Mouse (Mus musculus): ENCODE data around the gene Pdlim1. TPM values are rescaled to one million over a fixed set of nuclear protein-coding genes. Genes with fewer than 3 reads are reported as not detected.

Gene Pdlim1
- total RNA-seq (2015; ENCODE audit: low replicate concordance) (19.6 and 24.0 TPM in 2 replicates), total RNA-seq (2017; ENCODE audit: low replicate concordance) (8.9 and 32.3 TPM in 2 replicates)

GRCm38 (mm10) chr19:40271308-40271892 is at the start of gene Pdlim1:
Pdlim1 (minus strand) TSS chr19:40271842.
- ATAC-seq (replicated peaks; ENCODE audit: low FRiP score, poor library complexity, severe bottlenecking), result peak; percentile 81

GRCm38 (mm10) chr19:40319199-40319598 is 47.6 kb upstream of the Pdlim1 start:
- no peak for ATAC-seq (replicated peaks; ENCODE audit: low FRiP score, poor library complexity, severe bottlenecking)

- ATAC-seq (replicated peaks; ENCODE audit: low FRiP score, poor library complexity, severe bottlenecking), result no peak
Measured at GRCm38 (mm10) chr19:40318511-40318910, 46.9 kb upstream of the Pdlim1 start.

- no peak for ATAC-seq (replicated peaks; ENCODE audit: low FRiP score, poor library complexity, severe bottlenecking)
Measured at GRCm38 (mm10) chr19:40317001-40317400, 45.4 kb upstream of the Pdlim1 start.

GRCm38 (mm10) chr19:40314252-40314651 is 42.6 kb upstream of the Pdlim1 start:
- no peak for ATAC-seq (replicated peaks; ENCODE audit: low FRiP score, poor library complexity, severe bottlenecking)

- ATAC-seq (replicated peaks; ENCODE audit: low FRiP score, poor library complexity, severe bottlenecking), result no peak
Measured at GRCm38 (mm10) chr19:40311631-40312030, 40.0 kb upstream of the Pdlim1 start.

- no peak for ATAC-seq (replicated peaks; ENCODE audit: low FRiP score, poor library complexity, severe bottlenecking)
Measured at GRCm38 (mm10) chr19:40310410-40311130, 38.9 kb upstream of the Pdlim1 start.

GRCm38 (mm10) chr19:40309911-40310310 is 38.3 kb upstream of the Pdlim1 start:
- no peak for ATAC-seq (replicated peaks; ENCODE audit: low FRiP score, poor library complexity, severe bottlenecking)

GRCm38 (mm10) chr19:40307550-40307949 is 35.9 kb upstream of the Pdlim1 start:
- no peak for ATAC-seq (replicated peaks; ENCODE audit: low FRiP score, poor library complexity, severe bottlenecking)

- ATAC-seq (replicated peaks; ENCODE audit: low FRiP score, poor library complexity, severe bottlenecking), result no peak
Measured at GRCm38 (mm10) chr19:40306631-40307030, 35.0 kb upstream of the Pdlim1 start.

- no peak for ATAC-seq (replicated peaks; ENCODE audit: low FRiP score, poor library complexity, severe bottlenecking)
Measured at GRCm38 (mm10) chr19:40305456-40305855, 33.8 kb upstream of the Pdlim1 start.

GRCm38 (mm10) chr19:40302916-40303315 is 31.3 kb upstream of the Pdlim1 start:
- no peak for ATAC-seq (replicated peaks; ENCODE audit: low FRiP score, poor library complexity, severe bottlenecking)

GRCm38 (mm10) chr19:40302477-40302876 is 30.8 kb upstream of the Pdlim1 start:
- no peak for ATAC-seq (replicated peaks; ENCODE audit: low FRiP score, poor library complexity, severe bottlenecking)

- ATAC-seq (replicated peaks; ENCODE audit: low FRiP score, poor library complexity, severe bottlenecking), result no peak
Measured at GRCm38 (mm10) chr19:40299983-40300759, 28.5 kb upstream of the Pdlim1 start.

GRCm38 (mm10) chr19:40299182-40299581 is 27.5 kb upstream of the Pdlim1 start:
- ATAC-seq (replicated peaks; ENCODE audit: low FRiP score, poor library complexity, severe bottlenecking), result no peak

GRCm38 (mm10) chr19:40298574-40298973 is 26.9 kb upstream of the Pdlim1 start:
- ATAC-seq (replicated peaks; ENCODE audit: low FRiP score, poor library complexity, severe bottlenecking), result no peak

GRCm38 (mm10) chr19:40297798-40298144 is 26.1 kb upstream of the Pdlim1 start:
- no peak for ATAC-seq (replicated peaks; ENCODE audit: low FRiP score, poor library complexity, severe bottlenecking)

GRCm38 (mm10) chr19:40297078-40297797 is 25.6 kb upstream of the Pdlim1 start:
- peak; percentile 77 for ATAC-seq (replicated peaks; ENCODE audit: low FRiP score, poor library complexity, severe bottlenecking)

GRCm38 (mm10) chr19:40294231-40294630 is 22.6 kb upstream of the Pdlim1 start:
- no peak for ATAC-seq (replicated peaks; ENCODE audit: low FRiP score, poor library complexity, severe bottlenecking)

GRCm38 (mm10) chr19:40293791-40294190 is 22.1 kb upstream of the Pdlim1 start:
- ATAC-seq (replicated peaks; ENCODE audit: low FRiP score, poor library complexity, severe bottlenecking), result no peak

Measured in erythroblast, adult 5-6 weeks (primary cell).